Mouse (Mus musculus): ENCODE results near the gene Ptprd.
"Not testable (repeated sequence)": the region's sequence is repeated elsewhere in the genome, so short reads cannot be mapped to it uniquely, and the experiment has no call there.

The Ptprd gene

DNA sequence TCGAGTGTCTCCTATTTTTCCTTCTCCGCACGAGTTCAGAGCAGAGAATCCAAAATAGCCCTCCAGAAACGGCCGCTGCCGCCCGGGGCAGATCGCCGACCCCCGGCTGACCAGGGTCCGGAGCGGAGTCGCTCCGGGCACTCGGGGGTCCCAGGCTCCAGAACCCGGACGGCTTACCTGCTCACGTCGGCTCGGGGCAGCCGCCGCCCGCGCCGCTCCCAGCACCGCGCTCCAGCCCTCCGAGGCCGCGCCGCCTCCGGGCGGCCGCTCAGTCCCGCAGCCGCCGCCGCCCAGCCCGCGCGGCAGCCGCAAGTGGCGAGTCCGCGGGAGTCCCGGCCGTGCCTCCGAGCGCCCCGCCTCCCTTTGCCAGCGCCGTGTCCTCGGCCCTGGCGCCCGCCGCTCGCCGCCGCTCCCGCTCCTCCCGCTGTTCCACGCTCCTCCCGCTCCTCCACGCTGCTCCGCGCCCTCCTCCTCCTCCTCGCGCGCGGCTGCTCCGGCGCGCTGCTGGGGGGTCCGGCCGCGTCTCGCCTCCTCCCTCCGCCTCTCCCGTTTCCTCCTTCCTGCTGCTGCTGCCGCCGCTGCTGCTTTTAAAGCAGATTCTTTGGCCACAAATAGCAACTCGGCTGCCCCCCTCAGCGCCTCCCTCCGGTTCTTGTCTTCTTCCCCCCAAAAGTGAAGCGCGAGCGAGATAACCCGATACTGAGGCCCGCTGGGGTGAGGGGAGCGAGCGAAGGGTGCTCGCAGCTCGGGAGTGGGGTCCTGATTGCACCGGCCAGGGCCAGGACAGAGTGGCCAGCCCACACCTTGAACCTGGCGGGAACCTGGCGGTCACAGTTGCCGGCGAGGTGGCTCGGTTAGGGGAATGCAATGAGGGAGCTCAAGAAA lies 1762.1 kb downstream of the Ptprd start:
- peak; percentile 53 to 57 for DNase-seq (ENCODE audit: low spot score in 2 of 2)

DNA sequence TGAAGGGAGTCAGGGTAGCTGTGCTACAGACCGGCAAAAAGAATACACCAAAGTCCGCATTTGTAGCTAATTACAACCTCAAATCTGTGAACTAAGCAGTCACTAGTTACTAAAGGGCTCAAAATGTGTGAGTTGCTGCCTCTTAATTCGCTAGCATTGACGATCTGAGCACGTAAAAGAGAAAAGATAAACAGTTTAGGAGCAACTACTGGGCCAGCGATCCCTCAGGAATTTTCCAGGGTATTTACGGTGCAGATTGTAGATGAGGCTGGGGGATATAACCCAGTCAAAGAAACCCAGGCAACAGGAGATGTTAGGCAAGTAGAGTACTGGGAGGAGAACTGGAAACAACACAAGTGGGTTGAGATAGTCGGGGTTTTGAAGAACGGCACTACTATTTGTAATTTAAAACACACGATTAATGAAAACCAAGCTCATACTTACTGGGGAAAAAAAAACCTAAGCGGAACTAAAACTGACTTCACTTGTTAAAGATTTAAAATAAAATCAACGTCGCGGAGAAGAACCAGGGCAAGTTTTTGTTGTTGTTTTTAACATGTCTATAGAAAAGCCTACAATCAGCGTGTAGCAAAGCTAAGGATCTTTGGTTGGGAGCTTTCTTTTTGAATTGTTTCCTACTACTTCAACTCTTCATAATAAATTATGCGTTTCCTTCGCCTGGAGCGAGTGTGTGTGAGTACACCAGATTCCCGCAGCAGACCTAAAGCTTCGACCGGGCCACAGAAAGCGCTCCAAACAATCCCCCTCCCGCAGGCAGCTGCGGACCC lies 1762.9 kb downstream of the Ptprd start:
- no peak for DNase-seq (ENCODE audit: low spot score in 2 of 2)

DNA sequence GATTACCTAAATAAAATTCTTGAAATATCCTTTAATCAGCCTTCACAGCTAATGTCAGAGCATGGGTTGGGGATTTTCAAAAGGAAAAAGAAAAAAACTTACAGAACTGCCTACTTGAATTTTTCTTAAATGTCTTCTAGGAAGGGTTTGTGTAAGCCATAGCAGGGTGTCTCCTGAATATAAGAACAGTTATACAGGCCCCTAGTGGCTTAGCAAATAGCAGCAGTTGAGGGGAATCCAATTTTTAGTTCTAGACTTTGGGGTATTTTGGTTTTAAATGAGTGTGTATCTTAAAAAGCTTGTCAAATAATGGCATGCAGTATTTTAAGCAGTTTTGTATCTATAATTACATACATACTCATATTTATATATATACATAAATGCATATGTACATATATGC lies 1764.4 kb downstream of the Ptprd start:
- no peak for DNase-seq (ENCODE audit: low spot score in 2 of 2)

DNA sequence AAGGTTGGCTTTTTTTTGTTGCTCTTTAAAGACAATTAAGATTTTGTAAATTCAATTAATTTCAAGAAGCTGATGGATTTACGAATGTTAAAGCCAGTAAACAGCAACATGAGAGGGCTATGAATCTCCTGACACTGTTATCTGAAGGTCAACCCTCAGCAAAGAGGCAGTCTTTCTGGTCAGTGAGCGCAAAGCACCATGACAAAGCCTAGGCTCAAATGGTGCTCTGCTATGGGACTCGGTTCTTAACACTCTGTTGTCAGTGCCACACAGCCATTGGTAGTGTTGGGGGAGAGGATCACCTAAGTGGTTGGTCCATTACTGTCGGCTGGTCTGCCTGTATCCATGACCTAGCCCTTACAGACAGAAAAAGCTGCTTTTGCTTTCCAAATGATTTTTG lies 1767.0 kb downstream of the Ptprd start:
- DNase-seq (ENCODE audit: low spot score in 2 of 2): no peak

DNA sequence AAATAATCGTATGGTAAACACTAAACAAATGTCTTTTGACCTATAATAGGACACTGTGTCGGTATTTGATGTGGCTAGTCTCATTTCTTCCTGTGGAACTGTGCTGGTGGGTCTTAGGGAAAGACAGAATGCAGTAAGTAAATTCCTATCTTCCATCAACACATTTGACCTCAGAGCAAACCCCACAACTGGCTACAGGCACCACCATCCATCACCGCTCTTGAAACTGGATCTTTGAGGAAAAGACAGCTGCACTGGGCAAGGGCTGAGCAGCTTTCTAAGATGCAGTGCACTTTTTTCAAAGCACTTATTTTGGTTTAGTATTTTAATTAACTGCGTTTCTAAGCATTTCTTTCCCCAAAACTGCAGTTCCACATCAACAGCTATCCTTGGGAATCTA lies 1768.2 kb downstream of the Ptprd start:
- no peak for DNase-seq (ENCODE audit: low spot score in 2 of 2)

DNA sequence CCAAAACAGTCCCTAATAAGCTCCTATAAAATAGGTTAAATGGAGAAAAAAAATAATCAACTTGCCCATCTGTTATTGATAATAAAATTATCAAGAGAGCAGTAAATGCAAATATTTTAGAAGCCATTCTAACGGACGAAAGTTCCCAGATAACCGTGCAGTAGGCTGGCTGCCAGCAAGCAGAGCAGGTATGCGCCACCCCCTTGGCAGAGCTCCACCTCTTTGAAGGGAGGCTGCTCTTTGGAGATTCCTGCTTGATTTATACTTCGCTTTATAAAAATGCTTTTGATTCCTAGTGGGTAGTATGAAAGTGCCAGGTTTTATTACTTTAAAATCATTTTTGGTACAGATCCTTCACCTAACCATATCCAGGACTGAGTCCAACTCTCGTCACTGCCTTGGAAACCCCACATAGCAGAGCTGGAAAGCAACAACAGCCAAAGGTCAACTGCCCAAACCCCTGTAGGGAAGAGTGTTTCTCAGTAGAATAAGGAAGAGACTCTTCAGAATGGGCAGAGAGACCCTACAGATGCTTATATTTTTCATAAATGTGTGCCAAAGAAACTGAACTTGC lies 1770.9 kb downstream of the Ptprd start:
- no peak for DNase-seq (ENCODE audit: low spot score in 2 of 2)

DNA sequence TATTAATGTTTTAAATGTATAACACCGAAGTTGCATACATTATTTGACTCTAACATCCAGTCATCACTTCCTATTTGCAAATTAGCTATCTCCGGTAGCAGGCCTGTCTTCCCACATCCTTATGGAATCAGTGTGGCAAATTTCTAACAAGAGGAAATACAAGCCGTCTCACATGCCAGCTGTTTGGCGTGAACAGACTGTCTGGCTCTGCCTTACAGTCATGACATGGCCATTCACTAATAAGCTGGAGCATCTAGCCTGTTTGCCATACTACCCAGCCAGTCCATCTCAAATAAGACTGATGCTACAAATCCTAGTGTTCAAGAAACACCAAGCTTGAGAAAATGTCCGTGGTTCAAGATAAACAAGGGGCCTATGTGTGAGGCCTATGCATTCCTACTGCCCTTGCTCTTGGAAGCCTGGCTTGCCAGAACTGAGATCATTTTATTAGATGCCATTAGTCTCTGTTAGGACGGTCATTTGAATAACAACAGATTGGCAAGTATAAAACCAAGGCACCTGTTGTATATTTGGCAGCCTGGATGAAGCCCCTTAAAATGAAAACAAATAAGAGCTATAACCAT lies 1773.2 kb downstream of the Ptprd start:
- no peak for DNase-seq (ENCODE audit: low spot score in 2 of 2)

DNA sequence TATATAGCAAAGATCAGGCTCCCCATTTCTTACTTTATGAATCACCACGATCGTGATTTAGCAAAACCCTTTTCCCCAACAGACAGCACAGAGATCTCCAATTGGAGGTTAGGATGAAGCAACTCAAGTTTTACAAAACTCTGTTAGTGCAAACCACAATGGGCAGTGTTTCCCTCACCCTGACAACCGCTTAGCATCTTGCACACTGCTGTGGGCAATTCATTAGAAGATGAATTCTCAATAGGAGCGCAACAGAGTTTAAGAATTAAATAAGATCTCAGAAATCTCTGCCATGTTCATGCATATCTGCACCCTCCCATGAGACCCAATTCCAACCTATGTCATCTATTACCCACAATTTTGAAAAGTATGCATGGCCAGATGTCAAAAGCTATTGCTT lies 1773.7 kb downstream of the Ptprd start:
- DNase-seq (ENCODE audit: low spot score in 2 of 2): no peak

DNA sequence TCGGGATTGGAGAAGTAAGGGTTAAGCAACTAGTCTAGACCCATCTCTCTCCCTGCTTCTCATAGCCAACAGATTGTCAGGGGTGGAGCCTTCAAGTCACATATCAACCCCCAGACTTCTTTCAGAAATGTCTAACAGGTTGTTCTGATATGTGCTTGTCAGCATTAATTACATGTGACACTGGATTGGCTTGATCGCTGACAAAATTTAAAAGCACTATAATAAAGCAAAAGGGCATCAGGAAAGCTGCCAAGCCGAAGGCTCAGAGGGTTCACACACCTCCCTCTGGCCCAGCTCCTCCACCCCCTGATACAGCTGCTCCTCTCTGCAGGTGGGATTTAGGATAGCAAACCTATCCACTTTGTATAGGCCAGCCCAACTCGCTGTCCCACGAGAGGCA lies 1775.8 kb downstream of the Ptprd start:
- no peak for DNase-seq (ENCODE audit: low spot score in 2 of 2)

DNA sequence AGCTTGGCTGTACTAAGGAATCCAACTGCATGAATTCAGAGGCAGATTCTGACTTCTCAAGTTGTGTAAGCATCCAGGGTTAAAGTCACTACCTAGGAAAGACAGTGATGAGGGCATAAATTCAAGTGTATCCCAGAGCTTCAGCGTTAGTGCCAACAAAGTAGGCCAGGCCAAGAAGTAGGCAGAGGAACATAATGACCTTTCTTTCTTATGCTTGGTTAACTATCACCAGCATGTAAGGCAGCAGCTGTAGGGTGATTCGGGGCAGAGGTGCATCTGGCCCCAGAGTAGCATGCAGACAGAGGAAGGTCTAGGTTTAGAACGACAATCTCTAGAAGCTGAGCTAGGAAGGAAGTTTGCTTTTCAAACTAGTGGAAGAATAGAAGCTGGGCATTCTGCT lies 1782.0 kb downstream of the Ptprd start:
- no peak for DNase-seq (ENCODE audit: low spot score in 2 of 2)

DNA sequence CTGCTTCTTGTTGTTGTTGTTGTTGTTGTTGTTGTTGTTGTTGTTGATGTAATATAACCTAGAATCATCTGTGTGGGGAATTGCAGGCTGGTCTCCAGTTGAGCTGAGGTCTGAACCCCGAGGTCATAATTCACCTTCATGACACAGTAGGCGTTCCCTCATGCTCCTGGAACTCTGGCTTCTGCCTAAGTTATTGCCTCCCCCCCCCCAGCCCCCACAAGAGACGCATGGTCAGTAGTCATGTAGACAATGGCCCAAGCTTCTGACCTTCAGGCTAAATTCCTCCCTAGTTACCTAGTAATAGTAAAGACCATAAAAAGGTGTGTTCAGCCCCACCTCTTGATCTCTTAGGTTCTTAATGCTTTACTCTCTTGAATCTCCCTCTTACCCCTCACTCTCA lies 1784.7 kb downstream of the Ptprd start:
- not testable (repeated sequence) for DNase-seq (ENCODE audit: low spot score in 2 of 2)

DNA sequence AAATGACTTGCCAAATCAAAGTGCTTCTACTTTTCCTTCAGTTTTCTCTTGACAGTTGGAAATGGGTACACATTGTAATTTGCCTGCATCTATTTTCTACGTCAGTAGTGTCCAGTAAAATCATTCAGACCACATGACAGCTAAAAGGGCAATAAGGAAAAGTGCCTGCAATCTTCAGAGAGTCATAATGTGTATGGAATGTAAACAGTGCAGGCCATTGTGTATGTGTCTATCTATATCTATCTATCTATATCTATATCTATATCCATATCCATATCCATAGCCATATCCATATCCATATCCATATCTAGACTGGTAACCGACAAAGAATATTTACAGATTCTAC lies 1786.6 kb downstream of the Ptprd start:
- DNase-seq (ENCODE audit: low spot score in 2 of 2): no peak

DNA sequence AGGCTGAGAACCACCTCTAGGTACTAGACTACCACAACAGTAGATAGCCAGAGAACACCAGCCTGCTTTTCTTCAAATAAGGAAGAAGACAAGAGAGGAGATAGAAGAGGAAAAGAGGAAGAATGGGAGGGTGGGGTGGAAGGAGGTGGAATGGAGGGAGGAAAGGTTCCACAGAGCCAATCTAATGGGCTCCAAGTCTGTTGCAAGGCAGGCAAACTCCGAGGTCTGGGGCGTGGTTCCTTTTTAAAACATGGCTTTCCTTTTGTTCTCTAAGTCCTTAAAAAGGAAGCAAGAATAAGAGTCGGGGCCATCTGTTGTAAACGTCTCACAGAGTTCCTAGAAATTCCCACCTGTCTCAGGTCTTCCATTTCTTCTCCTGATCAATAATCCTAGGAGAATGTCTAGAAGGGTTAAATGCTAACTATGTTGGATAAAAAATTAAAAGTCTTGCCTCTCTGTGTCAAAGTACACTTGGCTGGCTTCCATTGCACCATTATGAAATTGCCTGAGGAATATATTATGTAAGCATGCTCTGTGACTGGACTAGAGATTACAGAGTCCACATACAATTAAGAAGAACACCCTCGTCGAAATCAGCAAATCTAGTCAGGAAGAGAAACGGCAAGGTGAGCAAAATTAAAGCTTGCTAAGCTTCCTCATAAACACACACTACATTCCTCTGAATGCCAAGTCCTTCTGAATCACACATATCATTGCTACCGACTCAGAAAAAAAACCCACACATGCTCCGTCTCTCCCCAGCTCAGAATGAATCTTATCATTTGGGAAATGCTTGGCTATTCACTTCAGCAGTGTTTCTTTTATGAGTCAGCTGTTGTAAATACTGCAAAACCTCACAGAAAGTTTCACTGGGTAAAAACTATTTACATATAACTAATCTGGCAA lies 1787.2 kb downstream of the Ptprd start:
- DNase-seq (ENCODE audit: low spot score in 2 of 2): no peak

DNA sequence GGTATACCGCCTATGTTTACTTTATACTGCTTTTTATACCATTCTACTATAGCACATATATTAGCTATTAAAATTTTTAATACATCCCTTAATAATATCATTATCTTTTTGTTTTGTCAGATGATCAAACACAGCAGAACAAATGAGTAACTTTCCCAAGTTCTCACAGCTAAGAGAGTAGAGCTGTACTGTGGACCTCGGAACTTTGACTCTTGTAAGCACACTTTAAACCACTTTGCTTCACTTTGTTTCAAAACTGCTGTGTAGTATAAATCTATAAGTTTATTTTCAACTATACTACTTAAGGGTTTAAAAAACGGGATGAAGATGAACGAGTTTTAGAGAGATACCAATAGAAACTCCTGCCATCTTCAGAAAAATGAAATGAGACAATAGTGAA lies 1789.6 kb downstream of the Ptprd start:
- DNase-seq (ENCODE audit: low spot score in 2 of 2): no peak

DNA sequence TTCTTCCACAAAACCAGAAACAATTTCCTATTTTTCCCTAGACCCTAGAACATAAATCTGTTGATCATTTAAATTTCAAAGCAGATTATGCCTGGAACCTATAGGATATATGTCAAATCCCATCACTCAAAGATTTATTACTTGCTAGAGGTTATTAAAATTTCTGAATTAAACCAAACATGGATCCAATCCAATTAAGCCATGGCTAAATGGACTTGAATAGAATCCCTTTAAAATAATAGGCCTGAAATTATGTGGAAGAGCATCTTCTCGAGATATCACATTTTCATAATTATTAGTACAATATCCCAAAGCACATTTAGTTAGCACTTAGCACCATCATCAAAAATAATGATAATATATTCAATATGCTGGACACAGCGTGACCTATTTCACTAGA lies 1792.1 kb downstream of the Ptprd start:
- DNase-seq (ENCODE audit: low spot score in 2 of 2): no peak

DNA sequence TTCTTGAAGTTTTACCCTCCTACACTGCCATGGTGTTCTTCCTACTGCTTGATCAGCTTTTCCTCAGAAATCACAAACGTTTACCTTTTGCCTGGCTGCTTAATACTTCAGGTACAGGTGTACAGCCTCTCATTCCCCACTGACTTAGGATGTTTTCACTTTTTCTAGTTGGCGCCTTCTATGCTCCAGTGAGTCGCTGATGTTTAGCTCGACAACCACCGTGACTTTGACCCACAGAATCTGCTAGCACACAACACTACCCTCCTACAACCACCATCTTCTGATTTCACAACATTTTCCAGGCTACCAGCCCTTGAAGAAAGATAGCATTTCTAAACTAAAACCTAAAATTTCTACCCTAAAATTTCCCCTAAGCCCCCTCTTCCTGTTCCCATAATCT lies 1794.1 kb downstream of the Ptprd start:
- no peak for DNase-seq (ENCODE audit: low spot score in 2 of 2)

DNA sequence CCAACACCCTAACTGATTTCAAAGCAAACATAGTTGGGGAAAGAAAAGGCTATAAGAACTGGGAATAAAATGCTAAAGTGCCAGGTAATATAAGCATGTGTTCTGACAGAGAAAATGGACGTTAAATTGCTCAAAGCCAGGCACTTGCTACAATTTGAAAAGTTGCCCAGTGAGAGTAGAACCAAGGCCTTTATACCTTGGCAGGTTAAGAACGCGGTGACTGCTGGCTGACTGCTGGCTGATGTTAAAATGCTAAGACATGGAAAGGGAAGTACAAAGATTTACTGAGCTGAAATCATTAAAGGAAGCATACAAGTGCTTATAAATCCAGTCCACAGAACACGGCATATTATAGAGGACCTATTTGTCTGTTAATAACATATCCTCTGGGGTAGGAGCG lies 1796.1 kb downstream of the Ptprd start:
- DNase-seq (ENCODE audit: low spot score in 2 of 2): no peak

DNA sequence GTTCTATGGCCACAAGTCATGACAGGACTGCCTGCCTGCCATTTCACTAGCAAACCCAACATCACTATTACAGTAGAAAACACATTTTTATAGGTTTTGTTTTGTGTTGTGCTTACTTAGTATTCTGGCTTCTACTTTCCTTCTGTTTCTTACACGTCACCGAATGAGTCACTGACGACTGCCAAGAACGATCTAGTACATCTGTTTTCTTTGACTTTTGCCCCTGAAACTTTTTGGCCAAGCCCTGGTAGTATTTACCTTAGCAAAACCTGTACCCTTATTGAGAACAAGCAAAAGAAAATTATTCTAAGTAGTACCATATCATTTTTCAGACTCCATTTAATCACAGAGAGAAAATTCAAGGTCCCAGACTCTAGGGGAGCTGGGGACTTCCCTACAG lies 1797.2 kb downstream of the Ptprd start:
- no peak for DNase-seq (ENCODE audit: low spot score in 2 of 2)

DNA sequence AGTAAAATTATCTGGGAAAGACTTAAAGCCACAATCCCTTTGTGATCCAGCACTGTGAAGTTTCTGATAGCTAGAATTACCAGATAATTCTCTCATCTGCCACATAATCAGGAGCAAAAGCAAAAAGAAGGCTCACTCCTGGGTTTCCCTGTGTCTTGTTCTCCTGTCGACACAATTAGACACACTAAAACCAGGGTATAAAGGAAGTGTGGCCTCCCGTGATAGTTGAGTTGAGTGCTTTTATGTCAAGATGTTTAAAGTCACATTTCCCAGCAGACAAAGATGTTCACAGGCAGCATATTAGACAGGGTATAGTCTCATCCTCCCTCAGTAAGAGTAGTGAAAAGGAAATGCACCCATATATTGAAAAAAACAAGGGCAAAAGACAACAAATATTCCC lies 1801.7 kb downstream of the Ptprd start:
- DNase-seq (ENCODE audit: low spot score in 2 of 2): no peak

DNA sequence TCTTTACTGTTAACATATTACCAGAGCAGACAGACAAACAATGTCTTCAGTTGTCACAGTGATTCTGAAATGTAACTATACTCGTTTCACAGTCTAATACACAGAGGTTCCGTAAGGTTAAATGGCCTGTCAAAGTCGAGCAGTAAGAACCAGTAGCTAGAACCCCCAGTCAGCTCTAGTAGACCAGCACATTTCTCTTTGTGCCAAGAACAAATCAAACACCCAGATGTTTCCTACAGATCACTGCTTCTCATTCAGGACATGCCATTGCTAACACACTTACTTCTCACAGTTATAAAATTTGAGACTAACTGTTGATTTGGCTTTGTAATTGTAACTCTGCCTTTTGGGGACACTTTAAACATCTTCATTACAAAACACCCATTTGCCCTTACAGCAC lies 1802.6 kb downstream of the Ptprd start:
- DNase-seq (ENCODE audit: low spot score in 2 of 2): no peak

DNA sequence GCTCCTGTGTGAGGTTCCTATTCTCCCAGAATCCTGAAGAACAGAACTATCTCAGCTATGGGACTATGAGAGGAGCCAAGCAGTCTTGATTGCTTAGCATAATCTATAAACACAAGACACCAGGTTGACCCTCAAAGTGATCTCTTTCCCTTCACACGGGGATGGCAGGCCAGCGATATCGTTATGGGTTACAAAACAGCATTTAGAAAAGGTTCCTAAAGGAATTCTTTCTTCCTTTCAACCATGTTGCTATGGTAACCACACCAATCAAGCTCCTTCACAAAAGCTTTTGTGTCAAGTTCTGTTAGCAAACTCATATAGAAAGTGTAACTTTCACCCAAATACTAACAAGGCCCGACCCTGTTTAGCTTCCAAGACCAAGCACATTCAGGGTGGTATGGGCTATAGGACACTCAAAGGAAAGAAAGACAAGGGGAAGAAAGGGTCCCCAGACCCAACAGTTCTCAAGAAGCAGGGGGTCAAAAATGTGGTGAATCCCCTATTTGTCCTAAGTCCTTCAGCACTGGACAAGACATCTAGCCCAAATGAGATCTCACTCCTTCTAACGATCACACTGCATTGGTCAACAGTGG lies 1805.8 kb downstream of the Ptprd start:
- no peak for DNase-seq (ENCODE audit: low spot score in 2 of 2)

Data from frontal cortex, postnatal 25 days (tissue).